Mouse (Mus musculus) heart, postnatal 0 days (tissue): Measurements from ENCODE around the gene Nup210.

ENCODE experiments used
- CTCF ChIP-seq: IDR thresholded peaks from 2 replicates; pipeline ENCODE4 v1.5.1; 2016; ENCODE audit warnings: antibody characterized with exemption, control low read depth, low read depth
- EP300 ChIP-seq: IDR thresholded peaks from 2 replicates; pipeline ENCODE4 v1.6.1; 2016; ENCODE audit warnings: antibody characterized with exemption, low read depth

DNA sequence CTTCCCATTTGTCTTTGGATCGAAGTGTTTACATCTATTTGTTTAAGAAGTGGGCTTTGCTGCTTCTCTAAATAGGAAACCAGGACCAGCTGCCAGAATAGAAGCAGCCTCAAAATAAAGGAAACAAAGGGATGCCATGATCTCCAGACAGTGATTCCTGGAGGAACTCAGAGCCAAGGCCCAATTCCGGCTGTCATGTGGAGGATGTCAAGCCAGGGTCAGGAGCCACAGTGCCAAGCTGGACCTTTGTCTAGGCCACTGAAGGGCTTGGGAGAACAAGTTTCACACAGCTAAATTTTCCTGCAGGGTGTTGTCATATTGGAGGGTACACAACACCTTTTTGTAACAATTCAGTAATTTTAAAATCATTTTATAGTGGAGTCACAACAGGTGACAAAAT is 3.6 kb upstream of the Nup210 start:
- TF ChIP-seq CTCF (no peak), EP300 (no peak)
